Mouse (Mus musculus) megakaryocyte, embryonic 14.5 days (primary cell): Measurements from ENCODE around the gene Tbl3.

Experiments used
- FLI1 ChIP-seq: IDR thresholded peaks from 2 replicates; pipeline ENCODE4 v1.6.1; 2012; ENCODE audit warnings: low read length, inconsistent platforms, mixed read lengths
- GATA1 ChIP-seq: IDR thresholded peaks from 3 replicates; pipeline ENCODE4 v1.6.1; 2012; ENCODE audit warnings: mixed read lengths, low read length, inconsistent platforms, borderline replicate concordance

- TF ChIP-seq FLI1 (no peak), GATA1 (no peak)
Measured at GRCm38 (mm10) chr17:24672141-24672540, 35.3 kb downstream of the Tbl3 start.
